Comparison of ENCODE assay signal across 16 mouse cellular contexts in the genomic region with DNA sequence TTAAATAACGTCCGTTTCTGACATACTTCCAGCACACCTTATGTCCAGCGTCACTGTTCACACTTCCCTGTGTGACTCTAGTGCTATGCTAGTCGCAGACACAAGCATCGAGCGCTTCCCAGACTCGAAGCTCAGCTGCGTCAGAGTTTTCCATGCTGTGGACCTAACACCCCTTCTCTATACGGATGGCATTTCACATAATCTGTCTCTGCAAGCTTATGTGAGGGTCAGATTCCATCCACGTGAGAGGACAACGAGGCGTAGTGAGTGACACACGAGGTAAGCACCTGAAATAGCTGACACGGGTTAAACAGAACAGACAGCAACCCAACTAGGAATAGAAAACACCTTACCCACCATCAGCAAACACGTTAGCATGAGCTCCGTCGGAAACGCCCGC. TPM values are rescaled to one million over a fixed set of nuclear protein-coding genes. Genes with fewer than 3 reads are reported as not detected.
A peak's percentile ranks its signal among the peaks of the same experiment; 100 is the strongest.
DNase-seq lines count a peak whose midpoint lies in the region; ATAC-seq lines count a peak whose summit lies in the region.
"Had no signal": no experiment of that assay in that cellular context is flagged by ENCODE, and none has a peak within 500 bp of the region (broad histone marks: within the 10 kb centered on the region; RNA-seq: fewer than 3 reads in every experiment).

No protein-coding gene starts in this region.

- DNase-seq in heart, postnatal 10 days: no peak
- no peak for DNase-seq in kidney, adult 8-10 months
- DNase-seq: adrenal gland, adult 2 months; cerebellum, adult 9-11 months; gastrocnemius, postnatal 36 days; spleen, adult 18-20 months; thymus, postnatal 25 days had no signal

- no peaks in the 10 kb centered on the region for H3K27me3 ChIP-seq in heart, embryonic 11.5 days (ENCODE audit: control insufficient read depth, insufficient read depth, low read length)
- 0 out of 2 replicates have a peak, but pooled peaks cover 8% of the 10 kb centered on the region for H3K27me3 ChIP-seq in kidney, embryonic 15.5 days
- H3K27me3 ChIP-seq in megakaryocyte, embryonic 14.5 days (replicated peaks): no peaks in the 10 kb centered on the region
- H3K27me3 ChIP-seq in hindbrain, embryonic 13.5 days: 0 out of 2 replicates have a peak, but pooled peaks cover 7% of the 10 kb centered on the region
- H3K27me3 ChIP-seq: forebrain, embryonic 13.5 days; liver, embryonic 15.5 days; neural tube, embryonic 12.5 days had no signal

- no peaks in the 10 kb centered on the region for H3K36me3 ChIP-seq in heart, embryonic 11.5 days (ENCODE audit: control insufficient read depth, insufficient read depth, low read length)
- H3K36me3 ChIP-seq in kidney, embryonic 15.5 days: no peaks in the 10 kb centered on the region
- no peaks in the 10 kb centered on the region for H3K36me3 ChIP-seq in megakaryocyte, embryonic 14.5 days (replicated peaks; ENCODE audit: low read length)
- no peaks in the 10 kb centered on the region for H3K36me3 ChIP-seq in hindbrain, embryonic 13.5 days
- H3K36me3 ChIP-seq: liver, embryonic 15.5 days; neural tube, embryonic 12.5 days had no signal

- 0 out of 2 replicates have a peak overlapping the region, but pooled peaks have one; percentile 22 for H3K9ac ChIP-seq in heart, embryonic 11.5 days (ENCODE audit: low read depth, low read length)
- H3K9ac ChIP-seq in kidney, embryonic 15.5 days: no peak overlapping the region
- H3K9ac ChIP-seq in hindbrain, embryonic 13.5 days: no peak overlapping the region
- H3K9ac ChIP-seq: forebrain, embryonic 13.5 days; liver, embryonic 15.5 days; neural tube, embryonic 12.5 days had no signal

- no peak for ATAC-seq in heart, embryonic 11.5 days (replicated peaks; ENCODE audit: insufficient number of reproducible peaks, low FRiP score, low TSS enrichment)
- ATAC-seq in kidney, embryonic 15.5 days (replicated peaks; ENCODE audit: low FRiP score): no peak
- ATAC-seq in megakaryocyte, adult 5-6 weeks (ENCODE audit: poor library complexity, severe bottlenecking): no peak
- no peak for ATAC-seq in hindbrain, embryonic 13.5 days (ENCODE audit: low FRiP score)
- ATAC-seq: forebrain, embryonic 13.5 days; inflammation-experienced regulatory T-cells, adult 6 months had no signal

- peaks cover 17% of the 10 kb centered on the region for H3K4me1 ChIP-seq in heart, embryonic 11.5 days (ENCODE audit: control insufficient read depth, insufficient read depth, low read length)
- peaks cover 19% of the 10 kb centered on the region for H3K4me1 ChIP-seq in kidney, embryonic 15.5 days
- H3K4me1 ChIP-seq in megakaryocyte, embryonic 14.5 days: peaks cover 87% of the 10 kb centered on the region
- peaks cover 11% of the 10 kb centered on the region for H3K4me1 ChIP-seq in hindbrain, embryonic 13.5 days (replicated peaks)

- H3K4me2 ChIP-seq in heart, embryonic 11.5 days: peak overlapping the region; percentile 47
- peak overlapping the region; percentile 35 for H3K4me2 ChIP-seq in kidney, embryonic 15.5 days
- H3K4me2 ChIP-seq in hindbrain, embryonic 13.5 days: no peak overlapping the region
- H3K4me2 ChIP-seq: forebrain, embryonic 13.5 days; liver, embryonic 15.5 days; neural tube, embryonic 12.5 days had no signal

- no peaks in the 10 kb centered on the region for H3K9me3 ChIP-seq in heart, embryonic 11.5 days (replicated peaks; ENCODE audit: control insufficient read depth, low read length)
- no peaks in the 10 kb centered on the region for H3K9me3 ChIP-seq in kidney, embryonic 15.5 days (replicated peaks)
- H3K9me3 ChIP-seq in megakaryocyte, embryonic 14.5 days: no peaks in the 10 kb centered on the region
- no peaks in the 10 kb centered on the region for H3K9me3 ChIP-seq in hindbrain, embryonic 13.5 days
- H3K9me3 ChIP-seq: forebrain, embryonic 13.5 days; liver, embryonic 15.5 days; neural tube, embryonic 12.5 days had no signal

- intact Hi-C loops in heart, postnatal 10 days (cut with DNase I): no loop called here

- no peak overlapping the region for H3K27ac ChIP-seq in heart, embryonic 11.5 days (ENCODE audit: low read depth, low read length)
- H3K27ac ChIP-seq in kidney, embryonic 15.5 days: no peak overlapping the region
- H3K27ac ChIP-seq in hindbrain, embryonic 13.5 days: no peak overlapping the region
- H3K27ac ChIP-seq: forebrain, embryonic 13.5 days; liver, embryonic 15.5 days; neural tube, embryonic 12.5 days had no signal

- no peak overlapping the region for H3K4me3 ChIP-seq in heart, embryonic 11.5 days (ENCODE audit: low read depth, low read length)
- no peak overlapping the region for H3K4me3 ChIP-seq in kidney, embryonic 15.5 days (replicated peaks)
- peak overlapping the region; percentile 28 for H3K4me3 ChIP-seq in megakaryocyte, embryonic 14.5 days (replicated peaks)
- H3K4me3 ChIP-seq in hindbrain, embryonic 13.5 days: no peak overlapping the region
- H3K4me3 ChIP-seq: forebrain, embryonic 13.5 days; liver, embryonic 15.5 days; neural tube, embryonic 12.5 days had no signal

- 50% methylated on average over 19 of the region's 19 CpGs for WGBS in heart, embryonic 11.5 days (ENCODE audit: insufficient replicate concordance)
- 59% methylated on average over 19 of the region's 19 CpGs for WGBS in kidney, embryonic 15.5 days
- 79% methylated on average over 19 of the region's 19 CpGs for WGBS in hindbrain, embryonic 13.5 days

RNA-seq across cellular contexts. Expression of gene Sod1, which starts 18.4 kb away (rescaled TPM):
- 1,124 and 1,155 TPM in 2 replicates for polyA plus RNA-seq in heart, embryonic 11.5 days (2014; fragmentation: Nextera tagmentation; extraction: Ambion mirVana)
- total RNA-seq in heart, postnatal 10 days (2021): 100 to 1,000 TPM; 520 to 541 TPM
- polyA plus RNA-seq in kidney, embryonic 15.5 days (2015; fragmentation: Nextera tagmentation; extraction: Ambion mirVana): 1,196 and 1,217 TPM in 2 replicates
- polyA plus RNA-seq in megakaryocyte, embryonic 14.5 days (2012; ENCODE audit: insufficient read depth, low replicate concordance): 453 and 913 TPM in 2 replicates
- total RNA-seq in megakaryocyte, adult 5-6 weeks (2015): 695 and 733 TPM in 2 replicates
- 791 and 806 TPM in 2 replicates for total RNA-seq in megakaryocyte, adult 5-6 weeks (2017)
- 902 and 920 TPM in 2 replicates for polyA plus RNA-seq in hindbrain, embryonic 13.5 days (2015; fragmentation: Nextera tagmentation; extraction: Ambion mirVana)

RNA-seq across cellular contexts. Expression of gene Tiam1, which starts 58.6 kb away (rescaled TPM):
- polyA plus RNA-seq in heart, embryonic 11.5 days (2014; fragmentation: Nextera tagmentation; extraction: Ambion mirVana): 18.9 and 24.9 TPM in 2 replicates
- 10 to 100 TPM; 11.4 to 12.0 TPM for total RNA-seq in heart, postnatal 10 days (2021)
- 18.6 and 19.0 TPM in 2 replicates for polyA plus RNA-seq in kidney, embryonic 15.5 days (2015; fragmentation: Nextera tagmentation; extraction: Ambion mirVana)
- polyA plus RNA-seq in megakaryocyte, embryonic 14.5 days (2012; ENCODE audit: insufficient read depth, low replicate concordance): 7.7 and 10.1 TPM in 2 replicates
- total RNA-seq in megakaryocyte, adult 5-6 weeks (2015): 61.3 and 80.9 TPM in 2 replicates
- total RNA-seq in megakaryocyte, adult 5-6 weeks (2017): 60.0 and 74.7 TPM in 2 replicates
- polyA plus RNA-seq in hindbrain, embryonic 13.5 days (2015; fragmentation: Nextera tagmentation; extraction: Ambion mirVana): 27.4 and 29.0 TPM in 2 replicates
